Mouse (Mus musculus) MEL (cell line): ENCODE results near the gene Ntng1.

ENCODE experiments used
- GATA1 ChIP-seq: IDR thresholded peaks from 2 replicates; pipeline ENCODE4 v1.6.1; 2011; ENCODE audit warnings: low read depth, low read length, improper control_type of control experiment
- MAX ChIP-seq: IDR thresholded peaks from 2 replicates; pipeline ENCODE4 v1.6.1; 2011; ENCODE audit warnings: low read length, improper control_type of control experiment
- MXI1 ChIP-seq: IDR thresholded peaks from 2 replicates; pipeline ENCODE4 v1.6.1; 2011; ENCODE audit warnings: mild to moderate bottlenecking, low read depth, low read length, improper control_type of control experiment
- POLR2A ChIP-seq, 2 experiments: IDR thresholded peaks; 2 replicates each; pipeline ENCODE4 v1.6.1; 2011 to 2012; ENCODE audit warnings: low read length in 2 of 2, mild to moderate bottlenecking in 2 of 2, control low read depth in 1 of 2, improper control_type of control experiment in 1 of 2, low read depth in 1 of 2, moderate library complexity in 1 of 2; ENCODE audit not compliant: control insufficient read depth in 1 of 2, insufficient read depth in 1 of 2, poor library complexity in 1 of 2

GRCm38 (mm10) chr3:109797354-109797753 lies 346.5 kb downstream of the Ntng1 start:
- TF ChIP-seq POLR2A (IDR thresholded peaks at IDR 0.05; ENCODE audit: control insufficient read depth in 1 of 2, insufficient read depth in 1 of 2, low read depth in 1 of 2, low read length in 2 of 2, poor library complexity in 1 of 2), result no peak
- TF ChIP-seq GATA1, result no peak
- no peak for TF ChIP-seq MAX
- no peak for TF ChIP-seq MXI1
